Mouse (Mus musculus) neural tube, embryonic 14.5 days (tissue): ENCODE data around the gene Gtsf1. TPM values are rescaled to one million over a fixed set of nuclear protein-coding genes. Genes with fewer than 3 reads are reported as not detected.
A peak's percentile ranks its signal among the peaks of the same experiment; 100 is the strongest.

Source experiments
- ATAC-seq: fragments of 200-750 bp; cut with Nextera tagmentation; 2 replicates; pipeline ENCODE4 v1.8.0; 2017; ENCODE audit warnings: low read depth, mild to moderate bottlenecking, moderate TSS enrichment, moderate library complexity
- H3K27ac ChIP-seq: fragments of 300-500 bp; sonication (generic); 2 replicates; pipeline ENCODE4 v1.5.1; 2014; ENCODE audit warnings: low read depth, mild to moderate bottlenecking, control low read depth, low read length, moderate library complexity, mixed read lengths
- H3K27me3 ChIP-seq: fragments of 300-500 bp; sonication (generic); 2 replicates; pipeline ENCODE4 v1.6.1; 2014; ENCODE audit warnings: low read length; ENCODE audit not compliant: control insufficient read depth, insufficient read depth
- H3K36me3 ChIP-seq: fragments of 300-500 bp; sonication (generic); 2 replicates; pipeline ENCODE4 v1.6.1; 2014; ENCODE audit warnings: low read length, mixed read lengths; ENCODE audit not compliant: control insufficient read depth, insufficient read depth
- H3K4me1 ChIP-seq: fragments of 300-500 bp; sonication (generic); 2 replicates; pipeline ENCODE4 v1.6.1; 2014; ENCODE audit warnings: low read length; ENCODE audit not compliant: control insufficient read depth, insufficient read depth
- H3K4me2 ChIP-seq: fragments of 300-500 bp; sonication (generic); 2 replicates; pipeline ENCODE4 v1.6.1; 2014; ENCODE audit warnings: mild to moderate bottlenecking, low read depth, low read length, control low read depth
- H3K4me3 ChIP-seq: fragments of 300-500 bp; sonication (generic); 2 replicates; pipeline ENCODE4 v1.5.1; 2014; ENCODE audit warnings: low read depth, low read length, control low read depth, mixed read lengths
- H3K9ac ChIP-seq: fragments of 300-500 bp; sonication (generic); replicated peaks from 2 replicates; pipeline ENCODE4 v1.6.1; 2014; ENCODE audit warnings: low read depth, mild to moderate bottlenecking, control low read depth, low read length, mixed read lengths
- H3K9me3 ChIP-seq: fragments of 300-500 bp; sonication (generic); 2 replicates; pipeline ENCODE4 v1.6.1; 2016; ENCODE audit warnings: low read length; ENCODE audit not compliant: control insufficient read depth
- WGBS: fragments of 180-500 bp; shearing (Covaris S2); extraction: QIAGEN DNeasy Blood & Tissue Kit; methylation state at CpG from one replicate; pipeline ENCODE4 v1.1.7; 2014; 5-methylcytosine and 5-hydroxymethylcytosine counted together
- polyA plus RNA-seq: library from polyadenylated mRNA; unstranded; fragments of >200 nt; fragmentation: Nextera tagmentation; extraction: Ambion mirVana; gene quantifications from 2 replicates; pipeline ENCODE4 v1.2.1, GENCODE M21; 2014

Gene Gtsf1
- polyA plus RNA-seq, 1 experiment from 2014 or later = not detected

DNA sequence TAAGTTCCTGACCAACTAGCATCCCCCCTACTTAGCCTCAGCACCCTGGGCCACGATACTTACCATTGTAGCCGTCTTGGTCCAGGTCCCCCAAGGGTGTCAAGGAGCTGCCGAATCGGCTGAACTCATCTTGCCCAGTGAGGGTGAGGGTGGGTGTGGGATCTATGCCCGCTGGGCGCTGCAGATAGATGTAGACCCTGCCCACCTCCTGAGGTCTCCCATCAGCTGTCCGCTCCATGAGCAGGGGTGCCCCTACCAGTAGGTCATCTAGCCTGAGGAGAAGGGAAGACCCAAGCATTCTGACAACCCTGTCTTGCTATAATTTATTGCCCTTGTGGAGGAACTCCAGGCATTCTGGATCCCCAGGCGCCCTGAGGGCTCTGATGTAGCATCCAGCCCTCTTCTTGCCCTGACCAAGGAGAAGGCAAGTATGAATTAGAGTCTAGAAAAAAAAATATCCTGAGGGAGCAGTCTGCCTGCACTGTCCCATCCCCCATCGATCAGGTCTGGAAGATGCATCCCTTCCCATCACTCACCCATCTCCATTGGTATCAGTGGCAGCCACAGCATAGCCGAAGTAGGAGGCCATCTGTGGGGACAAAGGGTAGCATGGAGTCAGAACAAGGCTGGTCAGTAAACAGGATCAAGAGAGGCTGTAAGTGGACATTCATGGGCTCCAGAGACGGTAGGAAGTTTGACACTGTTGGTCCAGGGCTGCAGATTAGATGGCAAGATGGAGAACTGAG is 76.6 kb downstream of the Gtsf1 start:
- 90% methylated on average over 11 of the region's 11 CpGs for WGBS
- Histone ChIP-seq H3K27ac (no peak overlapping the region), H3K9ac (no peak overlapping the region), H3K27me3 (no peaks in the 10 kb centered on the region), H3K4me1 (no peaks in the 10 kb centered on the region), H3K36me3 (no peaks in the 10 kb centered on the region), H3K4me3 (no peak overlapping the region), H3K4me2 (no peak overlapping the region), H3K9me3 (no peaks in the 10 kb centered on the region)
- no peak for ATAC-seq

DNA sequence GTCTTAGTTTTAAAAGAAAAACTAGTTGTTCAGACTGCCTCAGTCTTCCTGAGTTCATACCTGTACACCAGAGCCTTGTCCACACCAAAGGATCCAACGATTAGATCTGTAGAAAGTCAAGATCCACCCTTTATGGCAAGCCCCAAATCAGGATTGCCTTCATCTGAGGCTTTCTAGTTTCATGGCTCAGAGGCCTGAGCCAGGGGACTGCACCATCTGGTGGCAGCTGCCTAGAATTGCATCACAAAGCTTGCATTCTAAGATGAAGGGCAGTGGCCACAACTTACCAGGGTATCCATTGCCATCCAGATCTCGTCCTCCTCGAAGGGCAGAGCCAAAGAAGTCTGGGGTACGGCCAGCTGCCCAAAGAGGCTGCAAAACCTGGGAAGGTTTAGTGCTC is 77.4 kb downstream of the Gtsf1 start:
- Histone ChIP-seq H3K4me1 (no peaks in the 10 kb centered on the region), H3K9me3 (no peaks in the 10 kb centered on the region), H3K4me2 (no peak overlapping the region), H3K4me3 (no peak overlapping the region), H3K27me3 (no peaks in the 10 kb centered on the region), H3K36me3 (no peaks in the 10 kb centered on the region), H3K9ac (no peak overlapping the region), H3K27ac (no peak overlapping the region)
- ATAC-seq = peak; percentile 40; the same call in 1 of the 2 replicates
- 43% methylated on average over 4 of the region's 4 CpGs for WGBS

Other genes with a start within 250 kb of the Gtsf1 start
- 132 and 143 TPM in 2 replicates for gene Cbx5, start 190.7 kb downstream of the Gtsf1 start, polyA plus RNA-seq
- 635 and 713 TPM in 2 replicates for gene Hnrnpa1, start 190.0 kb downstream of the Gtsf1 start, polyA plus RNA-seq
- gene Nfe2, start 172.1 kb downstream of the Gtsf1 start, polyA plus RNA-seq = 1.9 and 2.0 TPM in 2 replicates
- gene Copz1, start 157.8 kb downstream of the Gtsf1 start, polyA plus RNA-seq = 195 and 216 TPM in 2 replicates
- gene Gpr84, start 119.9 kb downstream of the Gtsf1 start, polyA plus RNA-seq = 0.35 and 0.40 TPM in 2 replicates
- gene Zfp385a, start 90.4 kb downstream of the Gtsf1 start, polyA plus RNA-seq = 19.2 and 20.7 TPM in 2 replicates
- gene Itga5, start 63.7 kb downstream of the Gtsf1 start, polyA plus RNA-seq = 3.8 and 7.4 TPM in 2 replicates
- not detected in 2 replicates for gene Gtsf2, start 18.0 kb upstream of the Gtsf1 start, polyA plus RNA-seq
- 1.5 and 2.0 TPM in 2 replicates for gene Nckap1l, start 23.3 kb upstream of the Gtsf1 start, polyA plus RNA-seq
- gene Pde1b, start 72.6 kb upstream of the Gtsf1 start, polyA plus RNA-seq = 99.0 and 99.6 TPM in 2 replicates
- 98.6 and 110 TPM in 2 replicates for gene Ppp1r1a, start 107.5 kb upstream of the Gtsf1 start, polyA plus RNA-seq
- not detected in 2 replicates for gene Glycam1, start 134.6 kb upstream of the Gtsf1 start, polyA plus RNA-seq